Mouse (Mus musculus): ENCODE data around the gene Fam227a. TPM values are rescaled to one million over a fixed set of nuclear protein-coding genes. Genes with fewer than 3 reads are reported as not detected.
A peak's percentile ranks its signal among the peaks of the same experiment; 100 is the strongest.

Gene Fam227a
- total and polyA plus RNA-seq, 3 experiments, result 0.35 to 0.60 TPM; not detected in 1

DNA sequence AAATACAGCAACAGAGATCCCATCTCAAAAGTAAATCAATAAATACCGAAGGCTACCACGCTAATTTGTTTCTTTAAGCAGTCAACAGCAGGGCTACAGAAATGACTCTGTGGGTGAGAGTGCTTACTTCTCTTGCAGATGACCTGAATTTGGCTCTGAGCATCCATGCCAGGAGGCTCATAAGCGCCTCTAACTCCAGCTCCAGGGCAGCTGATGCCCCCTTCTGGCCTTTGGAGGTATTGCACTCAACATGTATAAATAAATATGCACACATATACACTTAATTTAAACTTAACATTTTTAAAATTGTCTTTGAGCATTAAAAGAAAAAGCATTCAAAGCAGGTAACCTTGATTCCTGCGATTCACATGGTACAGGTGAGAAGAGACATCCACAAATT, 7.3 kb downstream of the Fam227a start:
- Histone ChIP-seq H3K79me2 (ENCODE audit: control insufficient read depth, insufficient read depth, low read length, poor library complexity) (no peaks in the 10 kb centered on the region), H3K4me3 (ENCODE audit: control insufficient read depth in 1 of 2, insufficient read depth in 1 of 2, low read depth in 2 of 2, low read length in 2 of 2) (no peak overlapping the region), H3K9me3 (replicated peaks; ENCODE audit: insufficient read depth, low read length) (no peaks in the 10 kb centered on the region), H3K27me3 (ENCODE audit: control insufficient read depth in 1 of 2, insufficient read depth in 2 of 2, low read length in 2 of 2) (no peaks in the 10 kb centered on the region), H3K4me1 (ENCODE audit: control insufficient read depth in 1 of 2, insufficient read depth in 2 of 2, low read length in 2 of 2) (no peaks in the 10 kb centered on the region), H3K9ac (ENCODE audit: control insufficient read depth, low read depth, low read length, poor library complexity, severe bottlenecking) (no peak overlapping the region), H3K27ac (ENCODE audit: control insufficient read depth, low read depth, low read length) (no peak overlapping the region), H3K36me3 (ENCODE audit: control insufficient read depth in 1 of 2, insufficient read depth in 2 of 2, low read length in 2 of 2) (no peaks in the 10 kb centered on the region)
- TF ChIP-seq ZC3H11A (IDR thresholded peaks at IDR 0.05; ENCODE audit: low read depth, low read length) (peak; percentile 37; the same call in 1 of the 2 replicates), GABPA (IDR thresholded peaks at IDR 0.05; ENCODE audit: low read depth, low read length) (no peak), POLR2AphosphoS5 (IDR thresholded peaks at IDR 0.05; ENCODE audit: borderline replicate concordance, low read depth, low read length) (no peak), CHD1 (IDR thresholded peaks at IDR 0.05; ENCODE audit: low read depth, low read length) (no peak), SMC3 (IDR thresholded peaks at IDR 0.05; ENCODE audit: low read depth, low read length) (peak; percentile 75), CTCF (IDR thresholded peaks at IDR 0.05 in 2 of 3, conservative IDR thresholded peaks at IDR 0.05 in 1 of 3; ENCODE audit: control insufficient read depth in 1 of 3, insufficient read depth in 1 of 3, low read depth in 2 of 3, low read length in 3 of 3, poor library complexity in 1 of 3, severe bottlenecking in 1 of 3) (peak; percentile 65 to 79 (median 76)), RAD21 (IDR thresholded peaks at IDR 0.05; ENCODE audit: low read depth, low read length) (peak; percentile 64), USF2 (IDR thresholded peaks at IDR 0.05; ENCODE audit: borderline replicate concordance in 1 of 2, insufficient read depth in 1 of 2, low read depth in 1 of 2, low read length in 2 of 2) (no peak)
- DNase-seq (ENCODE audit: low read depth, low spot score), result peak; percentile 67

DNA sequence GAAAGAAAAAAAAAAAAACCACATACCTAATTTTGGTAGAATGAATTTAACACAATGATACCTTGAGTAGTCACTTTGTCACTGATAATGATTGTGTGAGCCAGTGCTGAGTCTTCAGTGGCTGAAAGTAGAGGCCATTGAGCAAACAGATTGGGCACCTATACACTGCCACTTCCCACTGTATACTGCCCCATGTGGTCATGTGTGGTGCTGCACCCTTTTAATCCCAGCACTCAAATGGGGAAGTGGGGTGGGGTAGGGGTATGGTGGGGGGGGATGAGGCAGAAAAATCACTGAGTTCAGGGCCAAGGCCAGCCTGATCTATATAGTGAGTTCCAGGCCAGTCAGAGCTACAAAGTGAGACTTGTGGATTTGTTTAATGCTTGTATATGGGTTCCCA, 8.2 kb downstream of the Fam227a start:
- H3K36me3 ChIP-seq (ENCODE audit: control insufficient read depth in 1 of 2, insufficient read depth in 2 of 2, low read length in 2 of 2), result no peaks in the 10 kb centered on the region
- H3K79me2 ChIP-seq (ENCODE audit: control insufficient read depth, insufficient read depth, low read length, poor library complexity), result no peaks in the 10 kb centered on the region
- H3K9me3 ChIP-seq (replicated peaks; ENCODE audit: insufficient read depth, low read length), result no peaks in the 10 kb centered on the region
- peak; percentile 74 for DNase-seq (ENCODE audit: low read depth, low spot score)
- H3K9ac ChIP-seq (ENCODE audit: control insufficient read depth, low read depth, low read length, poor library complexity, severe bottlenecking), result no peak overlapping the region
- no peaks in the 10 kb centered on the region for H3K4me1 ChIP-seq (ENCODE audit: control insufficient read depth in 1 of 2, insufficient read depth in 2 of 2, low read length in 2 of 2)
- H3K27me3 ChIP-seq (ENCODE audit: control insufficient read depth in 1 of 2, insufficient read depth in 2 of 2, low read length in 2 of 2), result no peaks in the 10 kb centered on the region
- no peak overlapping the region for H3K27ac ChIP-seq (ENCODE audit: control insufficient read depth, low read depth, low read length)
- TF ChIP-seq MYB (IDR thresholded peaks at IDR 0.05; ENCODE audit: low read depth, low read length) (no peak), SMC3 (IDR thresholded peaks at IDR 0.05; ENCODE audit: low read depth, low read length) (peak; percentile 24; the same call in 1 of the 2 replicates), USF2 (IDR thresholded peaks at IDR 0.05; ENCODE audit: borderline replicate concordance in 1 of 2, insufficient read depth in 1 of 2, low read depth in 1 of 2, low read length in 2 of 2) (no peak), CTCF (IDR thresholded peaks at IDR 0.05 in 2 of 3, conservative IDR thresholded peaks at IDR 0.05 in 1 of 3; ENCODE audit: control insufficient read depth in 1 of 3, insufficient read depth in 1 of 3, low read depth in 2 of 3, low read length in 3 of 3, poor library complexity in 1 of 3, severe bottlenecking in 1 of 3) (peak; percentile 73 to 85 (median 77)), ZKSCAN1 (IDR thresholded peaks at IDR 0.05; ENCODE audit: low read depth, low read length) (no peak), RAD21 (IDR thresholded peaks at IDR 0.05; ENCODE audit: low read depth, low read length) (peak; percentile 37)
- H3K4me3 ChIP-seq (ENCODE audit: control insufficient read depth in 1 of 2, insufficient read depth in 1 of 2, low read depth in 2 of 2, low read length in 2 of 2), result no peak overlapping the region

DNA sequence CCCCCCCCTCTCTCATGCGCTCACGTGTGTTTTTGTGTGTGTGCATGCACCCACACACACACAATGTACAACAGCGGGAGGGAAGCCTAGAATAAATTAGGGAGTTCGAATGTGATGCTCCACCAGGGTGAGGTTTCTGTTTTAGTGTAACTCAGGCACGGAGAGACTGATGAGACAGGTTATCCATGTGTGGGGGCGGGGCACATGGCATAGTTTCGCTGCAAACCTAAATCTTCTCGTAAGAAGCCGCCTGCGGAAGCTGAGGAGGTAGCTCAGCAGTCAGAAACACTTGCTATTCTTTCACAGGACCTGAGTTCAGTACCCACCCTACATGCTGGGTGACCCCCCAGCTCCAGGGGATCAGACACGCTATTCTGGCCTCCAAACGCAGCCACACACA, 10.6 kb downstream of the Fam227a start:
- H3K4me3 ChIP-seq (ENCODE audit: control insufficient read depth in 1 of 2, insufficient read depth in 1 of 2, low read depth in 2 of 2, low read length in 2 of 2), result no peak overlapping the region
- TF ChIP-seq MAX (IDR thresholded peaks at IDR 0.05; ENCODE audit: low read length) (no peak), KAT2A (conservative IDR thresholded peaks at IDR 0.05; ENCODE audit: low read depth, low read length) (no peak), CTCF (IDR thresholded peaks at IDR 0.05 in 2 of 3, conservative IDR thresholded peaks at IDR 0.05 in 1 of 3; ENCODE audit: control insufficient read depth in 1 of 3, insufficient read depth in 1 of 3, low read depth in 2 of 3, low read length in 3 of 3, poor library complexity in 1 of 3, severe bottlenecking in 1 of 3) (no peak)
- no peaks in the 10 kb centered on the region for H3K79me2 ChIP-seq (ENCODE audit: control insufficient read depth, insufficient read depth, low read length, poor library complexity)
- H3K9ac ChIP-seq (ENCODE audit: control insufficient read depth, low read depth, low read length, poor library complexity, severe bottlenecking), result no peak overlapping the region
- H3K36me3 ChIP-seq (ENCODE audit: control insufficient read depth in 1 of 2, insufficient read depth in 2 of 2, low read length in 2 of 2), result no peaks in the 10 kb centered on the region
- no peak for DNase-seq (ENCODE audit: low read depth, low spot score)
- H3K27me3 ChIP-seq (ENCODE audit: control insufficient read depth in 1 of 2, insufficient read depth in 2 of 2, low read length in 2 of 2), result no peaks in the 10 kb centered on the region
- peaks cover 0 to 2% of the 10 kb centered on the region in 2 experiments; a peak in 1 of 4 replicates for H3K4me1 ChIP-seq (ENCODE audit: control insufficient read depth in 1 of 2, insufficient read depth in 2 of 2, low read length in 2 of 2)
- no peaks in the 10 kb centered on the region for H3K9me3 ChIP-seq (replicated peaks; ENCODE audit: insufficient read depth, low read length)
- no peak overlapping the region for H3K27ac ChIP-seq (ENCODE audit: control insufficient read depth, low read depth, low read length)

Measured in MEL (cell line).